ENCODE assay signal across 10 mouse cellular contexts in the genomic region with DNA sequence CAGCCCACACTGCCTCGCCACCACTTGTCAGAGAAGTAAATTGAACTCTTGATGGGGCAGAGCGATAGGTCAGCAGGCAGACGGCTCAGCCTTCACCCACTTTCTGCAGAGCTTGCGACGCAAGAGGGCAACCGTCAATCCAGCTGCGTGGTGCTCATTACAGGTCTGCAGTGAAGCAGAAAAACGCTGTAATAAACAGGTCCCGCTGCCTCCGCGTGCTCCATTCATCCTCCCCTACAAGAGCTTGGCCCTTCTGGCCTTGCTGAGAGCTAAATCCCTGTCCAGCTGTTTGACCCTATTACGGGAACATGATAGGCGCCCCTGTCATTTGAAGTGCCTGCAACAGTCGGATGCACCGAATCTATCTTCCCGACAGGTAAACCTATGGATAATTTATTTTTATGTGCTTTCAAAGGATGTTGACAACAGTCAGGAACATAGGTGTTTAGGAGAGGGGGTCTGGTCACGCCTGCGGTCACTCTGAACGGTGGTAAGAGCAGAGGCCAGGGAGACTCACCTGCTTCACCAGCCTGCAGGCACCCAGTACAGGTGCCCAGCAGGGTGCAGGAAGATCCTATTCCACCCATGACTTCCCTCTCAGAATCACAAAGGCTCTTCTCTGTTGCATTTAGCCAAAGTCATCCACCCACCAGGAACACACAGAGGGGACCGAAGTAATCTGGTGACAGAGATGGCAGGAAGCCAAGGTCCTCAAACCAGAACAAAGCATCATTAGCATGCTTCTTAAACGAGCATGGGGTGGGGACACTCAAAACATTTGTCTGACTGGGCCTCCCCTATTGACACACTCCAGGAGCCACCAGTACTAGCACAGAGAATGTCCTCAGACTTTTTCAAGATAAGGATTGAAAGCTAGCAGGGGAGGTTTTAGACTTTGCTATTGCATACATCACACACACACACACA.
DNase-seq lines count a peak whose midpoint lies in the region; ATAC-seq and TF ChIP-seq lines count a peak whose summit lies in the region.
"Had no signal": no experiment of that assay in that cellular context is flagged by ENCODE, and none has a peak within 500 bp of the region (broad histone marks: within the 10 kb centered on the region; RNA-seq: fewer than 3 reads in every experiment).

No protein-coding gene starts in this region.

- H3K9ac ChIP-seq in forebrain, embryonic 13.5 days = no peak overlapping the region
- H3K9ac ChIP-seq in forebrain, embryonic 11.5 days (ENCODE audit: low read length) = no peak overlapping the region
- H3K9ac ChIP-seq in kidney, postnatal 0 days (ENCODE audit: low read depth, low read length) = no peak overlapping the region
- no peak overlapping the region for H3K9ac ChIP-seq in midbrain, postnatal 0 days (replicated peaks; ENCODE audit: low read length, poor library complexity, severe bottlenecking)

- ATAC-seq in forebrain, embryonic 13.5 days = peak; percentile 30; the same call in 1 of the 2 replicates
- ATAC-seq in forebrain, embryonic 11.5 days (replicated peaks; ENCODE audit: low FRiP score) = no peak
- peak; percentile 49; the same call in 1 of the 2 replicates for ATAC-seq in kidney, postnatal 0 days (replicated peaks; ENCODE audit: low FRiP score, low read depth)
- no peak for ATAC-seq in midbrain, postnatal 0 days (ENCODE audit: low FRiP score)

- H3K4me3 ChIP-seq in forebrain, embryonic 13.5 days = no peak overlapping the region
- no peak overlapping the region for H3K4me3 ChIP-seq in forebrain, embryonic 11.5 days (ENCODE audit: low read depth, low read length)
- H3K4me3 ChIP-seq in kidney, postnatal 0 days (replicated peaks; ENCODE audit: low read depth, low read length) = no peak overlapping the region
- no peak overlapping the region for H3K4me3 ChIP-seq in midbrain, postnatal 0 days (ENCODE audit: low read depth, low read length)

- H3K9me3 ChIP-seq in forebrain, embryonic 13.5 days (replicated peaks) = no peaks in the 10 kb centered on the region
- no peaks in the 10 kb centered on the region for H3K9me3 ChIP-seq in forebrain, embryonic 11.5 days (ENCODE audit: control insufficient read depth, low read length)
- no peaks in the 10 kb centered on the region for H3K9me3 ChIP-seq in kidney, postnatal 0 days (replicated peaks; ENCODE audit: low read length)
- no peaks in the 10 kb centered on the region for H3K9me3 ChIP-seq in midbrain, postnatal 0 days (ENCODE audit: low read length)

- peaks cover 18% of the 10 kb centered on the region for H3K4me1 ChIP-seq in forebrain, embryonic 13.5 days
- no peaks in the 10 kb centered on the region for H3K4me1 ChIP-seq in forebrain, embryonic 11.5 days (replicated peaks; ENCODE audit: control insufficient read depth, insufficient read depth, low read length)
- H3K4me1 ChIP-seq in kidney, postnatal 0 days (replicated peaks; ENCODE audit: insufficient read depth, low read length) = no peaks in the 10 kb centered on the region
- H3K4me1 ChIP-seq in midbrain, postnatal 0 days (ENCODE audit: insufficient read depth, low read length) = peaks cover 4% of the 10 kb centered on the region; the same call in 1 of the 2 replicates

- 22% methylated on average over 21 of the region's 21 CpGs for WGBS in forebrain, embryonic 13.5 days
- 25% methylated on average over 21 of the region's 21 CpGs for WGBS in forebrain, embryonic 11.5 days
- WGBS in kidney, postnatal 0 days = 30% methylated on average over 21 of the region's 21 CpGs
- WGBS in midbrain, postnatal 0 days = 41% methylated on average over 21 of the region's 21 CpGs

- no peak overlapping the region for H3K27ac ChIP-seq in forebrain, embryonic 13.5 days
- no peak overlapping the region for H3K27ac ChIP-seq in forebrain, embryonic 11.5 days (ENCODE audit: low read depth, low read length)
- H3K27ac ChIP-seq in kidney, postnatal 0 days = no peak overlapping the region
- no peak overlapping the region for H3K27ac ChIP-seq in midbrain, postnatal 0 days (ENCODE audit: low read depth, low read length)

- peaks cover 16% of the 10 kb centered on the region for H3K27me3 ChIP-seq in forebrain, embryonic 13.5 days
- H3K27me3 ChIP-seq in forebrain, embryonic 11.5 days (ENCODE audit: control insufficient read depth, insufficient read depth, low read length) = 0 out of 2 replicates have a peak, but pooled peaks cover 2% of the 10 kb centered on the region
- H3K27me3 ChIP-seq in kidney, postnatal 0 days (ENCODE audit: insufficient read depth, low read length) = no peaks in the 10 kb centered on the region
- no peaks in the 10 kb centered on the region for H3K27me3 ChIP-seq in midbrain, postnatal 0 days (ENCODE audit: insufficient read depth, low read length)

- no peaks in the 10 kb centered on the region for H3K36me3 ChIP-seq in forebrain, embryonic 13.5 days (ENCODE audit: poor library complexity, severe bottlenecking)
- no peaks in the 10 kb centered on the region for H3K36me3 ChIP-seq in forebrain, embryonic 11.5 days (ENCODE audit: control insufficient read depth, insufficient read depth, low read length)
- no peaks in the 10 kb centered on the region for H3K36me3 ChIP-seq in kidney, postnatal 0 days (ENCODE audit: insufficient read depth, low read length)
- H3K36me3 ChIP-seq in midbrain, postnatal 0 days (ENCODE audit: insufficient read depth, low read length) = no peaks in the 10 kb centered on the region

- H3K4me2 ChIP-seq in forebrain, embryonic 13.5 days = no peak overlapping the region
- H3K4me2 ChIP-seq in forebrain, embryonic 11.5 days (ENCODE audit: low read depth, low read length, severe bottlenecking) = no peak overlapping the region
- H3K4me2 ChIP-seq in kidney, postnatal 0 days (ENCODE audit: low read length) = no peak overlapping the region
- no peak overlapping the region for H3K4me2 ChIP-seq in midbrain, postnatal 0 days (ENCODE audit: low read depth, low read length, poor library complexity, severe bottlenecking)

- peak; percentile 18; the same call in 1 of the 2 replicates for TF ChIP-seq CTCF in kidney, postnatal 0 days (IDR thresholded peaks at IDR 0.05; ENCODE audit: low read depth)
- TF ChIP-seq CTCF in midbrain, postnatal 0 days (IDR thresholded peaks at IDR 0.05) = no peak

- no peak for DNase-seq in forebrain, embryonic 11.5 days (ENCODE audit: low spot score)
- peak; percentile 85 for DNase-seq in kidney, postnatal 0 days (ENCODE audit: low spot score)
- DNase-seq in kidney, adult 9 months = no peak
- DNase-seq in embryo, embryonic 11 days = peak; percentile 45
- DNase-seq in midbrain, postnatal 0 days (ENCODE audit: low spot score) = peak; percentile 34
- no peak for DNase-seq in thymus, adult 18-20 months
- DNase-seq in c-Kit-positive CD71-positive TER-119-positive erythroid progenitor cells, embryonic 14.5 days (ENCODE audit: low spot score) = no peak
- DNase-seq: cerebellum, adult 9-10 months; heart, adult 18-20 months had no signal

Comparison
In these comparisons a context has a peak if more than half of its experiments do, and no peak if none do; other contexts are left out.
1. ATAC-seq: peak in forebrain, embryonic 13.5 days (single experiment) and kidney, postnatal 0 days (single experiment); none in forebrain, embryonic 11.5 days (single experiment) and midbrain, postnatal 0 days (single experiment).
2. DNase-seq: peak in kidney, postnatal 0 days (single experiment), embryo, embryonic 11 days (single experiment) and midbrain, postnatal 0 days (single experiment); none in forebrain, embryonic 11.5 days (single experiment), kidney, adult 9 months (single experiment), thymus, adult 18-20 months (0 of 2) and c-Kit-positive CD71-positive TER-119-positive erythroid progenitor cells, embryonic 14.5 days (single experiment).